Mouse (Mus musculus) embryonic facial prominence, embryonic 12.5 days (tissue): ENCODE measurements around the gene Uck2. TPM values are rescaled to one million over a fixed set of nuclear protein-coding genes. Genes with fewer than 3 reads are reported as not detected.

Source experiments
- ATAC-seq: fragments of 200-750 bp; cut with Nextera tagmentation; 2 replicates; pipeline ENCODE4 v1.8.0; 2017; ENCODE audit not compliant: insufficient number of reproducible peaks, insufficient read depth, low FRiP score, low TSS enrichment
- H3K27ac ChIP-seq: fragments of 300-500 bp; sonication (generic); 2 replicates; pipeline ENCODE4 v1.5.1; 2016; ENCODE audit warnings: mild to moderate bottlenecking
- H3K27me3 ChIP-seq: fragments of 300-500 bp; sonication (generic); 2 replicates; pipeline ENCODE4 v1.6.1; 2016; ENCODE audit warnings: mild to moderate bottlenecking, moderate library complexity
- H3K36me3 ChIP-seq: fragments of 300-500 bp; sonication (generic); 2 replicates; pipeline ENCODE4 v1.6.1; 2016; ENCODE audit warnings: mild to moderate bottlenecking
- H3K4me1 ChIP-seq: fragments of 300-500 bp; sonication (generic); 2 replicates; pipeline ENCODE4 v1.6.1; 2016
- H3K4me2 ChIP-seq: fragments of 300-500 bp; sonication (generic); replicated peaks from 2 replicates; pipeline ENCODE4 v1.6.1; 2016; ENCODE audit warnings: mild to moderate bottlenecking, moderate library complexity
- H3K4me3 ChIP-seq: fragments of 300-500 bp; sonication (generic); 2 replicates; pipeline ENCODE4 v1.5.1; 2016; ENCODE audit warnings: mild to moderate bottlenecking
- H3K9ac ChIP-seq: fragments of 300-500 bp; sonication (generic); 2 replicates; pipeline ENCODE4 v1.6.1; 2016; ENCODE audit warnings: mild to moderate bottlenecking, moderate library complexity
- H3K9me3 ChIP-seq: fragments of 300-500 bp; sonication (generic); 2 replicates; pipeline ENCODE4 v1.6.1; 2016; ENCODE audit warnings: mild to moderate bottlenecking, moderate library complexity
- WGBS: fragments of 180-500 bp; shearing (Covaris S2); methylation state at CpG from one replicate; pipeline ENCODE4 v1.1.7; 2016; 5-methylcytosine and 5-hydroxymethylcytosine counted together
- polyA plus RNA-seq: library from polyadenylated mRNA; unstranded; fragments of >200 nt; fragmentation: Nextera tagmentation; extraction: Ambion mirVana; gene quantifications from 2 replicates; pipeline ENCODE4 v1.2.1, GENCODE M21; 2016

The Uck2 gene
- polyA plus RNA-seq, 1 experiment from 2014 or later, result 98.2 TPM

GRCm38 (mm10) chr1:167295679-167296402 lies 10.7 kb upstream of the Uck2 start:
- Histone ChIP-seq H3K4me2 (no peak overlapping the region), H3K27ac (no peak overlapping the region), H3K9ac (no peak overlapping the region), H3K9me3 (no peaks in the 10 kb centered on the region), H3K4me3 (no peak overlapping the region), H3K27me3 (no peaks in the 10 kb centered on the region), H3K36me3 (no peaks in the 10 kb centered on the region), H3K4me1 (0 out of 2 replicates have a peak, but pooled peaks cover 3% of the 10 kb centered on the region)
- ATAC-seq, result no peak
- 50% methylated on average over 13 of the region's 13 CpGs for WGBS

GRCm38 (mm10) chr1:167292447-167292846 lies 7.3 kb upstream of the Uck2 start:
- WGBS, result 31% methylated on average over 11 of the region's 11 CpGs
- Histone ChIP-seq H3K9ac (no peak overlapping the region), H3K4me1 (peaks cover 11% of the 10 kb centered on the region; the same call in 1 of the 2 replicates), H3K27ac (no peak overlapping the region), H3K36me3 (no peaks in the 10 kb centered on the region), H3K4me2 (no peak overlapping the region), H3K9me3 (no peaks in the 10 kb centered on the region), H3K27me3 (peaks cover 8% of the 10 kb centered on the region; the same call in 1 of the 2 replicates), H3K4me3 (no peak overlapping the region)
- no peak for ATAC-seq

GRCm38 (mm10) chr1:167291610-167292009 lies 6.5 kb upstream of the Uck2 start:
- Histone ChIP-seq H3K4me2 (no peak overlapping the region), H3K9me3 (no peaks in the 10 kb centered on the region), H3K4me3 (no peak overlapping the region), H3K4me1 (peaks cover 11% of the 10 kb centered on the region; the same call in 1 of the 2 replicates), H3K9ac (no peak overlapping the region), H3K27me3 (peaks cover 8% of the 10 kb centered on the region; the same call in 1 of the 2 replicates), H3K27ac (no peak overlapping the region), H3K36me3 (no peaks in the 10 kb centered on the region)
- no peak for ATAC-seq
- 55% methylated on average over 8 of the region's 8 CpGs for WGBS

GRCm38 (mm10) chr1:167290263-167290592 lies 5.1 kb upstream of the Uck2 start:
- Histone ChIP-seq H3K4me3 (no peak overlapping the region), H3K4me2 (peak overlapping the region; percentile 16; the same call in 1 of the 2 replicates), H3K27ac (no peak overlapping the region), H3K9ac (no peak overlapping the region), H3K9me3 (no peaks in the 10 kb centered on the region), H3K4me1 (peaks cover 7% of the 10 kb centered on the region; the same call in 1 of the 2 replicates), H3K27me3 (peaks cover 8% of the 10 kb centered on the region; the same call in 1 of the 2 replicates), H3K36me3 (no peaks in the 10 kb centered on the region)
- ATAC-seq, result no peak
- WGBS, result 25% methylated on average over 6 of the region's 6 CpGs

- H3K9ac ChIP-seq, result no peak overlapping the region
- ATAC-seq, result no peak
- peak overlapping the region; percentile 16 for H3K4me2 ChIP-seq
- H3K4me3 ChIP-seq, result no peak overlapping the region
- no peaks in the 10 kb centered on the region for H3K9me3 ChIP-seq
- no peaks in the 10 kb centered on the region for H3K36me3 ChIP-seq
- H3K27ac ChIP-seq, result no peak overlapping the region
- peaks cover 7% of the 10 kb centered on the region; the same call in 1 of the 2 replicates for H3K4me1 ChIP-seq
- 6% methylated on average over 11 of the region's 11 CpGs for WGBS
- peaks cover 8% of the 10 kb centered on the region; the same call in 1 of the 2 replicates for H3K27me3 ChIP-seq
These were observed 4.6 kb upstream of the Uck2 start for GRCm38 (mm10) chr1:167289567-167290262.

- Histone ChIP-seq H3K4me2 (no peak overlapping the region), H3K36me3 (no peaks in the 10 kb centered on the region), H3K4me1 (peaks cover 7% of the 10 kb centered on the region; the same call in 1 of the 2 replicates), H3K9me3 (no peaks in the 10 kb centered on the region), H3K4me3 (no peak overlapping the region), H3K9ac (no peak overlapping the region), H3K27ac (no peak overlapping the region), H3K27me3 (peaks cover 8% of the 10 kb centered on the region; the same call in 1 of the 2 replicates)
- no peak for ATAC-seq
- WGBS, result 43% methylated on average over 11 of the region's 11 CpGs
These were observed 3.8 kb upstream of the Uck2 start for GRCm38 (mm10) chr1:167288665-167289538.

GRCm38 (mm10) chr1:167287156-167287555 lies 2.0 kb upstream of the Uck2 start:
- Histone ChIP-seq H3K9ac (no peak overlapping the region), H3K4me2 (no peak overlapping the region), H3K27ac (no peak overlapping the region), H3K4me1 (peaks cover 13% of the 10 kb centered on the region; the same call in 1 of the 2 replicates), H3K27me3 (peaks cover 8% of the 10 kb centered on the region; the same call in 1 of the 2 replicates), H3K4me3 (no peak overlapping the region), H3K9me3 (no peaks in the 10 kb centered on the region), H3K36me3 (no peaks in the 10 kb centered on the region)
- ATAC-seq, result no peak
- WGBS, result 88% methylated on average over 5 of the region's 5 CpGs

- no peak for ATAC-seq
- Histone ChIP-seq H3K27ac (no peak overlapping the region), H3K9ac (peak overlapping the region; percentile 86), H3K27me3 (peaks cover 8% of the 10 kb centered on the region; the same call in 1 of the 2 replicates), H3K4me2 (peak overlapping the region; percentile 73), H3K9me3 (no peaks in the 10 kb centered on the region), H3K36me3 (no peaks in the 10 kb centered on the region), H3K4me3 (peak overlapping the region; percentile 93), H3K4me1 (peaks cover 13% of the 10 kb centered on the region; the same call in 1 of the 2 replicates)
- WGBS, result under 1% methylated on average over 8 of the region's 8 CpGs
These were observed 236 bp upstream of the Uck2 start for GRCm38 (mm10) chr1:167285356-167285755.

GRCm38 (mm10) chr1:167284837-167285319 lies 242 bp downstream of the Uck2 start:
- peak overlapping the region; percentile 96 for H3K27ac ChIP-seq
- ATAC-seq, result peak; percentile 86

GRCm38 (mm10) chr1:167284258-167284836 lies 773 bp downstream of the Uck2 start:
- WGBS, result under 1% methylated on average over 70 of the region's 73 CpGs
- H3K4me2 ChIP-seq, result peak overlapping the region; percentile 73
- peak overlapping the region; percentile 86 for H3K9ac ChIP-seq
- peaks cover 4% of the 10 kb centered on the region; the same call in 1 of the 2 replicates for H3K27me3 ChIP-seq
- H3K9me3 ChIP-seq, result no peaks in the 10 kb centered on the region
- ATAC-seq, result peak; percentile 43
- H3K36me3 ChIP-seq, result no peaks in the 10 kb centered on the region
- H3K4me3 ChIP-seq, result peak overlapping the region; percentile 93
- H3K4me1 ChIP-seq, result peaks cover 6% of the 10 kb centered on the region; the same call in 1 of the 2 replicates
- peak overlapping the region; percentile 96 for H3K27ac ChIP-seq

More at GRCm38 (mm10) chr1:167284837-167285319, 242 bp downstream of the Uck2 start:
- Histone ChIP-seq H3K27me3 (peaks cover 6% of the 10 kb centered on the region; the same call in 1 of the 2 replicates), H3K9ac (peak overlapping the region; percentile 86), H3K4me2 (peak overlapping the region; percentile 73), H3K4me3 (peak overlapping the region; percentile 93), H3K4me1 (peaks cover 10% of the 10 kb centered on the region; the same call in 1 of the 2 replicates), H3K9me3 (no peaks in the 10 kb centered on the region), H3K36me3 (no peaks in the 10 kb centered on the region)
- under 1% methylated on average over 49 of the region's 51 CpGs for WGBS
